Mouse (Mus musculus) 416B (cell line): ENCODE data around the gene Ercc2.

Experiments
- DNase-seq: peaks from one replicate; pipeline ENCODE4 v3.0.0; 2011; ENCODE audit warnings: low read depth

Gene Ercc2

GRCm38 (mm10) chr7:19381377-19382165, at the start of gene Ercc2:
Ercc2 (plus strand) TSS chr7:19382010.
- peak; percentile 98 for DNase-seq

GRCm38 (mm10) chr7:19332709-19333352, 49.0 kb upstream of the Ercc2 start:
- peak; percentile 65 for DNase-seq

GRCm38 (mm10) chr7:19335583-19335982, 46.2 kb upstream of the Ercc2 start:
- DNase-seq, result peak; percentile 77

GRCm38 (mm10) chr7:19337122-19337521, 44.7 kb upstream of the Ercc2 start:
- DNase-seq, result no peak

- peak; percentile 78 for DNase-seq
These were observed 43.8 kb upstream of the Ercc2 start for GRCm38 (mm10) chr7:19338060-19338459.

- peak; percentile 44 for DNase-seq
These were observed 43.2 kb upstream of the Ercc2 start for GRCm38 (mm10) chr7:19338596-19338995.

- DNase-seq, result no peak
These were observed 40.6 kb upstream of the Ercc2 start for GRCm38 (mm10) chr7:19341250-19341649.

GRCm38 (mm10) chr7:19341761-19342409, 39.9 kb upstream of the Ercc2 start:
- DNase-seq, result no peak

- DNase-seq, result peak; percentile 76
These were observed 39.3 kb upstream of the Ercc2 start for GRCm38 (mm10) chr7:19342481-19343027.

GRCm38 (mm10) chr7:19343210-19343808, 38.5 kb upstream of the Ercc2 start:
- peak; percentile 85 for DNase-seq

GRCm38 (mm10) chr7:19344237-19344847, 37.5 kb upstream of the Ercc2 start, which contains the start of gene Ercc1:
Ercc1 (plus strand) TSS chr7:19344778.
- DNase-seq, result peak; percentile 67

- DNase-seq, result peak; percentile 97
These were observed 36.8 kb upstream of the Ercc2 start for GRCm38 (mm10) chr7:19344938-19345471.

GRCm38 (mm10) chr7:19349188-19349915, 32.5 kb upstream of the Ercc2 start:
- no peak for DNase-seq

- no peak for DNase-seq
These were observed 31.6 kb upstream of the Ercc2 start for GRCm38 (mm10) chr7:19350221-19350620.

- no peak for DNase-seq
These were observed 26.8 kb upstream of the Ercc2 start for GRCm38 (mm10) chr7:19354991-19355390.

- no peak for DNase-seq
These were observed 25.5 kb upstream of the Ercc2 start for GRCm38 (mm10) chr7:19356311-19356710.

GRCm38 (mm10) chr7:19357381-19358375, 24.1 kb upstream of the Ercc2 start:
- DNase-seq, result no peak

- DNase-seq, result peak; percentile 50
These were observed 23.2 kb upstream of the Ercc2 start for GRCm38 (mm10) chr7:19358634-19359033.

GRCm38 (mm10) chr7:19359299-19359891, 22.4 kb upstream of the Ercc2 start, which contains the start of the genes Cd3eap and Ppp1r13l:
Cd3eap (minus strand) TSS chr7:19359483.
Ppp1r13l (plus strand) TSS chr7:19359749.
- DNase-seq, result peak; percentile 96
